Mouse (Mus musculus) heart, embryonic 15.5 days (tissue): Measurements from ENCODE around the gene Tmem151b. TPM values are rescaled to one million over a fixed set of nuclear protein-coding genes. Genes with fewer than 3 reads are reported as not detected.

ENCODE experiments used
- ATAC-seq: fragments of 200-750 bp; cut with Nextera tagmentation; replicated peaks from 2 replicates; pipeline ENCODE4 v1.8.0; 2017; ENCODE audit warnings: low read depth, moderate TSS enrichment; ENCODE audit not compliant: insufficient number of reproducible peaks, insufficient read depth, low FRiP score
- H3K27ac ChIP-seq: fragments of 300-500 bp; sonication (generic); 2 replicates; pipeline ENCODE4 v1.5.1; 2015; ENCODE audit warnings: mild to moderate bottlenecking, inconsistent platforms
- H3K27me3 ChIP-seq: fragments of 300-500 bp; sonication (generic); 2 replicates; pipeline ENCODE4 v1.6.1; 2015; ENCODE audit warnings: inconsistent platforms
- H3K36me3 ChIP-seq: fragments of 300-500 bp; sonication (generic); 2 replicates; pipeline ENCODE4 v1.6.1; 2015; ENCODE audit warnings: mild to moderate bottlenecking, inconsistent platforms
- H3K4me1 ChIP-seq: fragments of 300-500 bp; sonication (generic); replicated peaks from 2 replicates; pipeline ENCODE4 v1.6.1; 2015; ENCODE audit warnings: inconsistent platforms
- H3K4me2 ChIP-seq: fragments of 300-500 bp; sonication (generic); 2 replicates; pipeline ENCODE4 v1.6.1; 2015; ENCODE audit warnings: inconsistent platforms, mild to moderate bottlenecking, moderate library complexity
- H3K4me3 ChIP-seq: fragments of 300-500 bp; sonication (generic); 2 replicates; pipeline ENCODE4 v1.5.1; 2015; ENCODE audit warnings: mild to moderate bottlenecking, inconsistent platforms
- H3K9ac ChIP-seq: fragments of 300-500 bp; sonication (generic); 2 replicates; pipeline ENCODE4 v1.6.1; 2015; ENCODE audit warnings: mild to moderate bottlenecking, inconsistent platforms
- H3K9me3 ChIP-seq: fragments of 300-500 bp; sonication (generic); replicated peaks from 2 replicates; pipeline ENCODE4 v1.6.1; 2016; ENCODE audit warnings: inconsistent platforms
- WGBS: fragments of 180-500 bp; shearing (Covaris S2); methylation state at CpG from one replicate; pipeline ENCODE4 v1.1.7; 2015; ENCODE audit warnings: mixed read lengths; 5-methylcytosine and 5-hydroxymethylcytosine counted together
- polyA plus RNA-seq: library from polyadenylated mRNA; unstranded; fragments of >200 nt; fragmentation: Nextera tagmentation; extraction: Ambion mirVana; gene quantifications from 2 replicates; pipeline ENCODE4 v1.2.1, GENCODE M21; 2015

Tmem151b gene
- polyA plus RNA-seq, 1 experiment from 2014 or later: 0.96 TPM

GRCm38 (mm10) chr17:45582188-45582587 lies 32.7 kb upstream of the Tmem151b start:
- Histone ChIP-seq H3K9me3 (0 out of 2 replicates have a peak, but pooled peaks cover 6% of the 10 kb centered on the region), H3K4me2 (no peak overlapping the region), H3K27me3 (no peaks in the 10 kb centered on the region), H3K27ac (no peak overlapping the region), H3K4me3 (no peak overlapping the region), H3K9ac (no peak overlapping the region), H3K36me3 (peaks cover 8% of the 10 kb centered on the region), H3K4me1 (peaks cover 57% of the 10 kb centered on the region)
- 73% methylated on average over 6 of the region's 6 CpGs for WGBS
- ATAC-seq: no peak

DNA sequence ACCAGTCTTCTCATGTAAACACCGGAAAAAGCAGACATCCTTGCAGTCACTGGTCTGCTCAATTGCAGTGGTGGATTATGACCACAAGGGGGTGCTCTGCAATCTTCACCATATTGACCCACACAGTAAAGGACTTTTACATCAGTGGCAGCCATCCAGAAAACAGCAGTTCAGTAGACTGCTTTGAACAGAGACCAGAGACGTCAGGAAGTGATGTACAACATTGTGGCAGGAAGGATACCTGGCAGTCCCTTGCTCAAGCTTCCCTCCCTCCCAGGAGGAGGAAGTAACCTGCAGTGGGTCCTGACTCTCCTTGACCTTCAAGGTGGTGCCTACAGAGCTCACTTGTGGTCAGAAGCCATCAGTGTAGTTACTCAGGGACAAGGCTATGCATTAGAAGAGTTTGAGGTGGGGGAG lies 32.1 kb upstream of the Tmem151b start:
- Histone ChIP-seq H3K4me1 (peaks cover 57% of the 10 kb centered on the region), H3K9ac (no peak overlapping the region), H3K27ac (peak overlapping the region; percentile 59), H3K9me3 (0 out of 2 replicates have a peak, but pooled peaks cover 2% of the 10 kb centered on the region), H3K36me3 (peaks cover 2% of the 10 kb centered on the region), H3K27me3 (no peaks in the 10 kb centered on the region), H3K4me3 (no peak overlapping the region), H3K4me2 (no peak overlapping the region)
- 9% methylated on average over 2 of the region's 2 CpGs for WGBS
- no peak for ATAC-seq

DNA sequence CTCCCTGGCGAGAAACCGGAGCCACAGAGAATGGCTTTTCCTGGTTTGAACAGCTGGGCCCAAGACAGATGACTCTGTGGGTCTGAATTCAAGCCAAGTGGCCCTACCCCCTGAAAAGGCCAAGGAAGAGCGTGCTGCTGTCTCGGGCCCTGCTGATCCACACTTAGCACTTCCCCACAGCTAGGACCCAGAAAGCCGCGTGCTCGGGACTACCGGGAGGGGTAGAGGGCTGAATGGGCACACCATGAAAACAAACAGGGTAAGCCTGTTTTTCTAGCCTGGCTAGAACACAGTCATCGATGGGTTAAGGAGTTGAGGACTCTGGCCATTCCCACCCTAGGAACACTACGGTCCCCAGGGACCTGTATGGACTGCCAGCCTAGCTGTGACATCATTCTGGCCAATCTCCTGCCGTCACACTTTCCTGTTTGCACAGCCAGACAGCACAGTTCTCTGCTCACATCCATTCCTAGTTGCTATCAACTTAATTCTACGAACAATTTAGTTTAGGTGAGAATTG lies 31.5 kb upstream of the Tmem151b start:
- Histone ChIP-seq H3K9me3 (no peaks in the 10 kb centered on the region), H3K4me3 (no peak overlapping the region), H3K27ac (peak overlapping the region; percentile 59), H3K4me2 (no peak overlapping the region), H3K9ac (no peak overlapping the region), H3K4me1 (peaks cover 53% of the 10 kb centered on the region), H3K27me3 (no peaks in the 10 kb centered on the region), H3K36me3 (no peaks in the 10 kb centered on the region)
- 42% methylated on average over 12 of the region's 12 CpGs for WGBS
- ATAC-seq: no peak

- no peak for ATAC-seq
- Histone ChIP-seq H3K9ac (no peak overlapping the region), H3K4me2 (no peak overlapping the region), H3K9me3 (no peaks in the 10 kb centered on the region), H3K27ac (no peak overlapping the region), H3K36me3 (no peaks in the 10 kb centered on the region), H3K27me3 (no peaks in the 10 kb centered on the region), H3K4me1 (peaks cover 48% of the 10 kb centered on the region), H3K4me3 (no peak overlapping the region)
- 85% methylated on average over 4 of the region's 4 CpGs for WGBS
These were observed 30.1 kb upstream of the Tmem151b start for GRCm38 (mm10) chr17:45579554-45579953.

- Histone ChIP-seq H3K4me3 (no peak overlapping the region), H3K27ac (peak overlapping the region; percentile 70), H3K4me2 (no peak overlapping the region), H3K9ac (no peak overlapping the region), H3K4me1 (peaks cover 44% of the 10 kb centered on the region), H3K27me3 (no peaks in the 10 kb centered on the region), H3K9me3 (no peaks in the 10 kb centered on the region), H3K36me3 (no peaks in the 10 kb centered on the region)
- ATAC-seq: no peak
- WGBS: 77% methylated on average over 7 of the region's 7 CpGs
These were observed 29.4 kb upstream of the Tmem151b start for GRCm38 (mm10) chr17:45578843-45579242.

GRCm38 (mm10) chr17:45578242-45578641 lies 28.8 kb upstream of the Tmem151b start:
- Histone ChIP-seq H3K27ac (peak overlapping the region; percentile 70), H3K9ac (no peak overlapping the region), H3K4me2 (no peak overlapping the region), H3K36me3 (no peaks in the 10 kb centered on the region), H3K9me3 (no peaks in the 10 kb centered on the region), H3K4me3 (no peak overlapping the region), H3K27me3 (no peaks in the 10 kb centered on the region), H3K4me1 (peaks cover 41% of the 10 kb centered on the region)
- no peak for ATAC-seq
- 19% methylated on average over 5 of the region's 5 CpGs for WGBS

DNA sequence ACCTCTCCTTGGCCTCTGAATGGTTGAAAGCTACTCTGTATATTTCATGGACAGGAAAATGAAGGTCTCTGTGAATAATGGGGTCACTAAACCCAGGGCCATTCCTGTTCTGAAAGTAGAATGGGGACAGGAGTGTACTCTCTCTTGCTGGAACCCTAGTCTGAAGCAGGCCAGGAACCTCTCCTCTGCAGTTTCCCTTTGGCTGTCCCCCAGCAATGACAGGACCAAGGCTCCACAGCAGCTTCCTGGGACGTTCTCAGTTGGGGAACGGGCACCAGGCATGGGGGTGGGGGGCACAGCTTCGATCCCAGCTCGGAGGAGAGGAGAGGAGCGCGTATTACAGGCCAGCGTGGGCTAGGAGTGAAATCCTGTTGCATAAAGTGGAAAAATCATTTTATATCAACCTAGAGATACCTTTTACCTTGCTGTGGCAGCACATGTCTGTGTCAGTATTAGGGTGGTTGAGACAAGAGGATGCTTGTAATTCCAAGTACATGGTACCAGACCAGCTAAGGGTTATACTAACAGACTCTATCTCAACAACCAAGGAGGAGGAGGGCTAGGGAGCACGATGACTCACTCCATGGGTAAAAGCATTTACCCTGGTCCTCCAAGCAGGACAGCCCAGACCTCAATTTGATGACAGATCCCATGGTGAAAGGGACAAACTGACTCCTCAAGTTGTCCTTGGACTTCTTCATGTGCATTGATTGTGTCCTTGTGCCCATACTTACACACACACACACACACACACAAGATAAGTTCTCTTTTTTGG lies 25.8 kb upstream of the Tmem151b start:
- Histone ChIP-seq H3K9me3 (no peaks in the 10 kb centered on the region), H3K36me3 (peaks cover 14% of the 10 kb centered on the region), H3K27me3 (no peaks in the 10 kb centered on the region), H3K4me3 (no peak overlapping the region), H3K4me2 (peak overlapping the region; percentile 72; the same call in 1 of the 2 replicates), H3K9ac (no peak overlapping the region), H3K4me1 (peaks cover 40% of the 10 kb centered on the region), H3K27ac (peak overlapping the region; percentile 99)
- 89% methylated on average over 8 of the region's 8 CpGs for WGBS
- ATAC-seq: no peak

DNA sequence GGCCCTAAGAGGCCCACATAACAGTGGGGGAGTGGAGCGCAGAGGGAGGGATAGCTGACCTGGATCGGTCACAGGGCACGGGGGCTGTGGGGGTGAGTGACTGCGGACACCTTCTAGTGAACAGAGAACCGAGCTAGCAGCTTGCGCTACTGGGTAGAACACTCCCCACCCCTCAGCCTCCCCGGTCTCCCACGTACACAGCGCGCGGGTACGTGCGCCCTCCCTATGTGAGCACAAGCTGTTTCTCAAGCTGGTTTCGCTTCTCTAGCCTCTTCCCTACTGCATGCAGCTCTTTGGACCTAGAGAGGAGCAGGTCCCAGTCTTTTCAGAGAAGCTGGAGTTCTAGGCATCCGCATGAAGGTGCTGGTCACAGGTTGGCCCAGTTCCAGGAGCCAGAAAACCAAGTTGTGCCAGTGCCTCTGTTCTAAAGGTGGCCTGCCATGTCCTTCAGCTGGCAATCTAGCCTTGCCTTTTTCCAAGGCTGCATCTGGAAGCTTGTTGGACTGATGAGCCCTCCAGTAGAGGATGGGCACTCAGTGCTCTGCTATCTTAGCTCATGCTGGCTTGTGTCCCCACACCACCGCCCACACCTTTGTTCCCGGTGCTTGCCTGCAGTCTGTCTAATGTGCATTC lies 24.8 kb upstream of the Tmem151b start:
- Histone ChIP-seq H3K4me3 (peak overlapping the region; percentile 98), H3K9ac (peak overlapping the region; percentile 69), H3K27ac (peak overlapping the region; percentile 99), H3K4me1 (peaks cover 47% of the 10 kb centered on the region), H3K27me3 (no peaks in the 10 kb centered on the region), H3K9me3 (no peaks in the 10 kb centered on the region), H3K36me3 (peaks cover 25% of the 10 kb centered on the region), H3K4me2 (peak overlapping the region; percentile 72)
- peak; percentile 49 for ATAC-seq
- 3% methylated on average over 17 of the region's 17 CpGs for WGBS

GRCm38 (mm10) chr17:45573780-45574123 lies 24.3 kb upstream of the Tmem151b start:
- 0% methylated on average over 17 of the region's 18 CpGs for WGBS
- Histone ChIP-seq H3K4me2 (peak overlapping the region; percentile 72), H3K9ac (peak overlapping the region; percentile 69), H3K36me3 (peaks cover 30% of the 10 kb centered on the region), H3K9me3 (no peaks in the 10 kb centered on the region), H3K4me3 (peak overlapping the region; percentile 98), H3K4me1 (peaks cover 50% of the 10 kb centered on the region), H3K27me3 (no peaks in the 10 kb centered on the region), H3K27ac (peak overlapping the region; percentile 99)
- peak; percentile 76 for ATAC-seq

DNA sequence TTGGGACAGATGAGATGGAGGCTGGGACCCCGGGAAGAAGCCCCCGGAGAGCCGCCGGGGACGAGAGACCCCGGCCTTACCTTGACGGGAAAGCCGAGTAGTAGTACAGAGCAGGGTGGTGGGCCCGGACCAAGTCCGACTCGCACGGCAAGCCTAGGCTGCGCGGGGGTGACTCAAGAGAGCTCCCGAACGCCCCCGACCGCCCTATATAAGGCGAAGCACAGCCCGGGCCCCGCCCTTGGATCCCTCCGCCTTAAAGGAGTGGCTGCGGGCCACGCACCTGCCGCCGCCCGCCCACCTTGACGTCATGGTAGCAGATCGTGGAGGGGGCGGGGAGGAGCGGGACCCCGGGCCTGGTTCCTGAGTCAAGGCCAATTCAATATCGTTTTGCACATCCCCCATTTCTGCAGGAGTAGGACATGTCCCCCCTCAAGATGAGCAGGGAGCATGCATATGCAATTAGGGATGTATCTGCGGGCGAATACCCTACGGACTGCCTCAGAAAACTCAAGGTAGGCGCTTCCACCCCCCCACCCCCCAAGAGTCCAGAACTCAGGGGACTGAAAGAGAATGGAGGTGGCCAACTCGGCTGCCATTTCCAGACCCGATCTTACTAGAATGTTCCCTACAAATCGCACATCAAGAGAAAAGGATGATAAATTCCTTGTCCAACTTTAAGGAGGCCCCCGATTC lies 23.8 kb upstream of the Tmem151b start, which contains the start of gene Hsp90ab1:
Hsp90ab1 (minus strand) TSS at position 185 of the 693 bp plus-strand sequence.
- H3K4me3 ChIP-seq: peak within 1 kb of the TSS; percentile 98
- H3K27ac ChIP-seq: peak within 1 kb of the TSS; percentile 99
- peak within 1 kb of the TSS; percentile 100 for H3K9ac ChIP-seq
- H3K36me3 ChIP-seq: peaks cover 35% of the 10 kb centered on the region
- H3K4me1 ChIP-seq: peaks cover 49% of the 10 kb centered on the region
- peak; percentile 82 for ATAC-seq
- H3K4me2 ChIP-seq: peak within 1 kb of the TSS; percentile 72
- no peaks in the 10 kb centered on the region for H3K9me3 ChIP-seq
- WGBS: 0% methylated on average over 41 of the region's 41 CpGs
- no peaks in the 10 kb centered on the region for H3K27me3 ChIP-seq
